Mouse (Mus musculus) urinary bladder, postnatal 25 days (tissue): ENCODE measurements around the gene Ckb.
A peak's percentile ranks its signal among the peaks of the same experiment; 100 is the strongest.
"Not testable (repeated sequence)": the region's sequence is repeated elsewhere in the genome, so short reads cannot be mapped to it uniquely, and the experiment has no call there.

Experiments used
- DNase-seq: peaks from one replicate; pipeline ENCODE4 v3.0.0; 2022; ENCODE audit warnings: low spot score

Ckb gene

DNA sequence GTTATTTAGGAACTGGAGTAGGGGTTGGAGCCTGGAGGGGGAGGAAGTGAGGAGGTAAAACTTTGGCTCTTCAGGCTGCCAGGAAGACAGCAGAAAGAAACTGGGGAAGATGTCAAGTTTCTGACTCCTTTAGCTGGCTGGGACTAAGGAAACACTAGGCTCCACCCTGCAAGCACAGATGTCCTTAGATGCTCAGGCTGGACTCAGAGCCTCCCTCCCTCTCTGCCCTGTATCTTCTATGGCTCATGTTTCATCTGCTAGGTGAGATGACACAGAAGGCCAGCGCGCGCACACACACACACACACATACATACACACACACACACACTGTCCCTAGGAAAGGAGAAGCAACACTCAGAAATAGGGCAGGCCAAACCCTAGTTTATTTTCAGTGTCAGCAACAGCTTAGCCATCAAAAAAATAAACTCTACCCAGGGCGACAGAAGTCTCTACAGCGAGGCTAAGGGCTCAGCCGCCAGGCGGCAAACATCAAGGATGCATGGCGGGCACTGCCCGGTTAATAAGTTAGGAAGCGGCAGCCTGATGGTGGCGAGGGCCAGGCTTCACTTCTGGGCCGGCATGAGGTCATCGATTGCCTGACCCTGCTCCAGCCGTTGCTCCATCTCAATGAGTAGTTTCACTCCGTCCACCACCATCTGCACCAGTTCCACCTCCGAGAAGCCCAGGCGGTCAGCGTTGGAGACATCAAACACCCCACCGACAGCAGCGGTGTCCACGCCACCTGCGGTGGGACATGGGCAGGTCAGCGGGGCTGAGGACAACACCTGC lies 2.9 kb downstream of the Ckb start:
- no peak for DNase-seq

GRCm38 (mm10) chr12:111668457-111668912 lies 3.7 kb downstream of the Ckb start:
- DNase-seq, result peak; percentile 99

DNA sequence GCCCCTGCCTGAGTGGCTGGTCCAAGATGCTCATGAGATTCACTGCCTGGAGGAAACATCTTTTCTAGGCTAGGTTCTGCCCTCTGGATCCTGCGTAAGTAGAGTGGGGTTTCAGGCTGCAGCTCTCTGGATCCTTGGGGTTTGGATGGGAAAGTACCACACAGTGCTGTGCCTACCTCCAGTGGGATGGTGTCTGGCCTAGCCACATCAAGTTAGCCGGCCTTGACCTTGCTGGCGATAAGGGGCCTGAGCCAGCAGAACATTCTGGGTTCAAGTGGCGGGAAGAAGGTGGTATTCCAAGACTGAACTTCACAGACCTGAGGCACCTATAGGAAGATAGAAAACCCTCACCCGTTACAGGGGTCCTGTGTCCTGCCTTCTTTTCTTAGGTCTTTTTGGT lies 4.7 kb downstream of the Ckb start:
- DNase-seq, result no peak

DNA sequence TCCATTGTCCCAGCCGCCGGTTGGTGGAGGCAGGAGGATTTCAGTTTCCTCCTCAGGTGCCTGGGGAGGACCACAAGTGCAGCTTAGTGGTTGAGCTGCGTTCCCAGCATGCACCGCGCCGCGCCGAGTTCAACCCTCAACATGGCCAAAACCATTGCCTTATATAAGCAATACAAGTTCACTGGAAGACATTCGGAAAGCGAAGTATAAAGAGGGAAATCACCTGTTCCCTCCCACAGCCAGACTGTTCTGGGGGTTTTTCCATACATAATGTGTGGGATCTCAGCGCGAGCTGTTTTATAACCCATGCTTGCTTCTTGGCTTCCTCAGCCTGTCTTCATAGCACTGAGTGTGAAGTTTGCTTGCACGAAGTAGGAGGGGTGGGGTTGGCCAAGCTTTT lies 5.8 kb downstream of the Ckb start:
- no peak for DNase-seq

- DNase-seq, result no peak
These were observed 6.9 kb downstream of the Ckb start for GRCm38 (mm10) chr12:111665041-111665880.

DNA sequence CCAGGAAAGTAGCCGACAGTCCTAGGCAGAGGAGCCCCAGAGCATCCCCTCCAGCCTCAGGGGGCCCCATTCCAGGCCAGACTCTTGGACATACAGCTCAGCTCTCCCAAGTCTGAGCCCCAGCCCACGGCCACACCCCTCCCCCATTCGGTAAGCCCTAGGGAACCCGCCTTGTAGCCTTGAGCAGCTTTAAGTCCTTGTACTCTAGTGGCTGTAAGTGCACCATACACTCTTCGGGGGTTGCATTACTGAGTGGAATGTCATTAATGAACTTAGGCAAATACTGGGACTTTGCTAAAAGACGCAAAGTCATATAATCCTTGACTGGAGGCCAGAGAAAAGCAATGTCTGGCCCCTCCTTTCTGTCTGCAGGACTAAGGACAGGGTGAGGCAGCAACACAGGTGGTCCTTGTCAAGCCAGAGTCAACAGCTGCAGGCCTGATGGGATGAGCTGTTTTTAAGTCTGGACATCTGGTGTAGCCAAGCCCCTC lies 7.9 kb downstream of the Ckb start:
- no peak for DNase-seq

GRCm38 (mm10) chr12:111663228-111664143 lies 8.7 kb downstream of the Ckb start:
- DNase-seq, result no peak

DNA sequence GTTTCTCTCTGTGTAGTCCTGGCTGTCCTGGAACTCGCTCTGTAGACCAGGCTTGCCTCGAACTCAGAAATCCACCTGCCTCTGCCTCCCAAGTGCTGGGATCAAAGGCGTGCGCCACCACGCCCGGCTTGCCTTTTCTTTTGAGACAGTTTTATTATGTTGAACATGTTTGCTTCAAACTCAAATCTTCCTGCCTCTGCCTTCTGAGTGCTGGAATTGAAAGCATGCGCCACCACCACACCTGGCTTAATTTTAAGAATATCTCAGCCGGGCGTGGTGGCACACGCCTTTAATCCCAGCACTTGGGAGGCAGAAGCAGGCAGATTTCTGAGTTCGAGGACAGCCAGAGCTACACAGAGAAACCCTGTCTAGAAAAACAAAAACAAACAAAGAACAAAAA lies 10.6 kb downstream of the Ckb start:
- not testable (repeated sequence) for DNase-seq

DNA sequence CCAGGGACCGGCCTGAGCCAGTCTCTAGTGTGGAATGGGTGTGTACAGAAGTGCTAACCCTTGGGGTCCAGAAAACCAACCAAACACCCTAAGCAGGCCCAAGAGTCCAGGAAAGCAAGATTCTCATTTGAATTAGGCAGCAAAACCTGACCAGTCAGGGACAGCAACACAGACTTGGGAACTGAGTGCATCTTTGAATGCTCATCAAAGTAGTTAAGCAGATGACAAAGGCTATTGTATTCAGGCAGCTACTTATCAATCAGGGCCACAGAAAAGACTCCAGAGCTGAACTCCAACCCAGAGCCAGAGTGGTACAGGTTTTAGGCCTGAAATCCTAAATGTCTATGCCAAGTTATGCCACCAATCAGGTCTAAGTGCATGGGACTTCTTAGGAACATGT lies 11.5 kb downstream of the Ckb start:
- no peak for DNase-seq

DNA sequence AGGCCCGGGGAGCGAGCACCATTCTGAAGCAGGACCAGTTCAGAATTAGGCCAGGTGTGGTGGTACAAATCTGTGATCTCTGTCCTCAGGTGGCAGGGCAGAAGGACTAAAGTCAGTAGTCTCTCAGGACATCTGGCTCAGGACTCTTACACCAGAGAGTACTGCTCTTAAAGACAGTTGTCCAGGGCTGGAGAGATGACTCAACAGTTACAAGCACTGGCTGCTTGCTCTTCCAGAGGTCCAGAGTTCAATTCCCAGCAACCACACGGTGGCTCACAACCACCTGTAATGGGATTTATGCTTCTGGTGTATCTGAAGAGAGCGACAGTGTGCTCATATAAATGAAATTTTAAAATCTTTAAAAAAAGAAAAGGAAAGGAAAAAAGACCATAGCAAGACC lies 12.8 kb downstream of the Ckb start:
- DNase-seq, result no peak

DNA sequence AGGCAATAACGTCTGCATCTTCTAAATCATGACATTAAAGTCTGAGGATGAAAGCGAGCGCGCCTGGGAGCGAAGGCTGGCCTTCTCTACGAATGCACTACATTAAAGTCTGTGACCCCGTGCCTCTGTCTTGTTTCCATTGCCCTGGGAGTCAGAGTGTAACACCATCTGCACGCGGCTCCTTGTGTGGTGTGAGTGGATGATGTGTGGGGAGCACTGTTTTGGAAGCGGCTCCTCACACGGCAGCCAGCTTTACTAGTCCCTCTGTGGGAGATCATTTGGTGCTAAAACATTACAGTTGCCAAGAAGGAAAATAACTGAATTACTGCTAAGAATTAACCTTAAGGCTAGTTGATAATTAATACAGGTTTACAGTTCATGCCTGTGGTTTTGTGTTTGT lies 16.4 kb downstream of the Ckb start:
- no peak for DNase-seq

- DNase-seq, result peak; percentile 56
These were observed 18.7 kb downstream of the Ckb start for GRCm38 (mm10) chr12:111653434-111653833.

DNA sequence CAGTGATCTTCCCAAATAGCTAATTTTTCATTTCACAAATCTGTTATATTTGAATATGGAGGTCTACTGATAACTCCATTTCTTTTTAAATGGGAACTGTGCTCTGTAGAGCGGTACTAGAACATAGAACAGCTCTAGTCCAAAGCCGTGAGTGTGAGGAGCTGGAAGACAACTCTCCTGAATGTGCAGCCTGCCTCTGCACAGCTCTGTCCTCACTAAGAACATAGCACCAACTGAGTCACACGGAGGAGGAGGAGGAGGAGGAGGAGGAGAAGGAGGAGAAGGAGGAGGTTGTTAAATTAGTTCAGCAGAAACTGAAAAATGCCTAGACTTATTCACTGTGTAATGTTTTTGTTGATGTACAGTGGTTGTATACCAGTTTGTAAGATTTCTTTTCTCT lies 19.2 kb downstream of the Ckb start:
- no peak for DNase-seq

DNA sequence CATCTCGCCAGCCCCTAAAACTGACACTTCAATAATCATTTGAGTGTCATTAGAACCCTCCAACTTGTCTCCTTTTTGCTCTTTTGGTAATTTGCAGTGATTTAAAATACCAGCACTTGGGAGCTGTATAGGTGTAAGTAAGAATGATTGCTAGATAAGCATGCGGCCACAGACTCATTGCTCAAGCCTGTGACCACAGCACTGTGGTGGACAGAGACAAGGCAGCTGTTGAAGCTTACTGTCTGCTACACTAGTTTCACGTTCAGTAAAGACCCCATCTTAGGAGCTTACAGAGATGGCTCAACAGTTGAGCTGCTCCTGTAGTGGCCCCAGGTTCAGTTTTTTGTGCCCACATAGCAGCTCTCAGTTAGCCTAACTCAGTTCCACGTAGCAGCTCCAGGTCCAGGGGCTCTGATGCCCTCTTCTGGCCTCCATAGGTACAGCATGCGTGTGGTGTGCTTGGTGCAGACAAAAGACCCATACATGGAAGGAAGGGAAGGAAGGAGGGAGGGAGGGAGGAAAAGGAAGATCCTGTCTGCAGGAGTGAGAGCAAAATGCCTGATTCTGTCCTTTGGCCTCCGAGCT lies 24.0 kb downstream of the Ckb start:
- peak; percentile 43 for DNase-seq
